Mouse (Mus musculus): ENCODE data around the gene Bcl2l11. TPM values are rescaled to one million over a fixed set of nuclear protein-coding genes. Genes with fewer than 3 reads are reported as not detected.

Bcl2l11 gene
- polyA plus RNA-seq, 1 experiment from 2014 or later = 26.2 TPM

- H3K27me3 ChIP-seq (ENCODE audit: insufficient read depth, poor library complexity, severe bottlenecking) = no peaks in the 10 kb centered on the region
- no peak for DNase-seq (ENCODE audit: low spot score)
- H3K9me3 ChIP-seq = no peaks in the 10 kb centered on the region
- WGBS = 67% methylated on average over 11 of the region's 11 CpGs
- H3K4me3 ChIP-seq = no peak overlapping the region
- peaks cover 34% of the 10 kb centered on the region for H3K4me1 ChIP-seq (replicated peaks)
- peaks cover 97% of the 10 kb centered on the region for H3K36me3 ChIP-seq
- H3K27ac ChIP-seq = no peak overlapping the region
Measured at GRCm38 (mm10) chr2:128153551-128153910, 27.7 kb downstream of the Bcl2l11 start.

DNA sequence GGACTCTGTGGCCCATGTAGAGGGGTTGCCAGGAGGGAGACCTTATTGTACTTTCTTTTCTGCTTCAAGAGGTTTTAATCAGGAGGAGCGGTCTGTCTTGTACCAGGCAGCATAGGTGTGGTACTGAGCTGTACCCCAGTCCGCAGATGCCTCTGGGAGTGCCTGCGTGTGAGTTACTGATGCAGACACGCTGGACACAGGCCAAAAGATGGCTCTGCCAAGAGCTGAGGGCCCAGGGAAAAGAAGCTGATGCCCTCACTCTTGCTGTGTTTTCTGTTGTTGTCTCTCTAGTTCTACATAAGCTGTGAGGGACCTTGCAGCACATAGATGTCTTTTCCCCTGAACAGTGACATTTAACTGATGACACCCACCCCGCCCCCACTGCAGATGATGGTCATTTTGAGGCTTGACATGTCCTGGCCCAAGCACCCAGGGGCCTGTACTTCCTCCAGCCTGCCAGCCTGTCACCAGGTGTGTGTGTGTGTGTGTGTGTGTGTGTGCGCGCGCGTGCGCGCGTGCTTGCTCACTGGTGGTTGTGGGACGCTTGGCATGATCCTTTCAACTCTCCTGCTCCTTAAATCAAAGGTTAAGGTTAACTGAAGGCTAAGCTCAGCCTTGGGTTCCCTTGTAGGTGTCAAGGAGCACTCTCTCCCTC is 29.7 kb downstream of the Bcl2l11 start:
- peaks cover 97% of the 10 kb centered on the region for H3K36me3 ChIP-seq
- DNase-seq (ENCODE audit: low spot score) = no peak
- WGBS = 95% methylated on average over 13 of the region's 13 CpGs
- no peaks in the 10 kb centered on the region for H3K27me3 ChIP-seq (ENCODE audit: insufficient read depth, poor library complexity, severe bottlenecking)
- no peak overlapping the region for H3K4me3 ChIP-seq
- peak overlapping the region; percentile 16; the same call in 1 of the 2 replicates for H3K27ac ChIP-seq
- H3K4me1 ChIP-seq (replicated peaks) = peaks cover 38% of the 10 kb centered on the region
- no peaks in the 10 kb centered on the region for H3K9me3 ChIP-seq

DNA sequence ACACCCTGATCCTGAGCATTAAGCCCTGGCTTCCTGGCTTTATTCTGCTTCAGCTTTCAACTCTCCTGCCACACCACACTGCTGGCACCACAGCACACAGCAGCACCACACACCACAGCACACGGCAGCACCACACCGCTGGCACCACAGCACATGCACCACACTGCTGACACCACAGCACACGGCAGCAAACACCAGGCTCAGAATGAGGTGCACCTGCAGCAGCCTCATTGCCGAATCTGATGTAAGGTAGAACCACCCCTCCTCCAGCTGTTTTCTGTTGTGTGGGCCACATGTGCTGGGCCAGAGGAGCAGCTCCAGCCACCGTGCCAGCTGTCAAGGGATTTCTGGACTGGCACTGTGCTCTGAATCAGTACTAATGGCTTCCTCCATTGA is 30.2 kb downstream of the Bcl2l11 start:
- 86% methylated on average over 5 of the region's 5 CpGs for WGBS
- peaks cover 38% of the 10 kb centered on the region for H3K4me1 ChIP-seq (replicated peaks)

DNA sequence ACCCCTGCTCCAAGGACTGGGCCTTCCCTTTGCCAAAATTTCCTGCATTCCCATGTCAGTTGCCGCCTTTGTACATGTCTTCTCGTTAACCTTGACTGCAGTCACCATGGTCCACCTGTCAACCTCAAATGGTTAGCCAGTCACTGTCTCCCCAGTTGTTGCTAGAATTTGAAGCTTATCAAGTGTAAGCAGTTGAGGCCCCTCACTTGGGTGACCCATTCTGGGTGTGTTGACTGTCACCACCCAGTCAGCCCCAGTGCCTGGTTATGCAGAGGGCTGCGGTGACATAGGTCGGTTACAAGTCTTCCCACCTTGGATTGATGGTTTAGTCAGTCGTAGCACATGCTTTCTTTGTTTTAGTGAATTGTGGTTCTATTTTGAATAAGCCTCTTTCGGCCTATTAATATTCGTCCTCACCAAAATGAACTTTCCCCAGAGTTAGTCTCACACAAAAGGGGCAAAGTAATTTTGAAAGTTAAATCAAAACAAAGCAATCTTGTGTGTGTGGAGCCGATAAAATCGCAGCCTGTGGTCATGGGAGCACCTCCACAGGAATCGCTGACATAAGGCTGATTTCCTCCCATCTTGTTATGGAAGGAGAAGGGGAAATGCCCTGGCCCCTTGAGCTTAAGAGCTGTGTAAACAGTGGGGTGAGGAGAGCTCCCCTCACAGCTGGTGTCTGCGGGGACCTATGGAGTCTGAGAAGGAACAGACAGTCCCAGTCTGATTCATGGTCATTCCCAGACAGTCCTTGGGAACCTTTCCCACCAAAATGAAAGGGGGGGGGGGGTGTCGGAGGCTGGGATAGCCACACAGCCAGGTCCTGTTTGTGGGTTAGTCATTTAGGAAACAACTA is 30.9 kb downstream of the Bcl2l11 start:
- Histone ChIP-seq H3K27me3 (ENCODE audit: insufficient read depth, poor library complexity, severe bottlenecking) (no peaks in the 10 kb centered on the region), H3K27ac (no peak overlapping the region), H3K4me3 (no peak overlapping the region), H3K9me3 (no peaks in the 10 kb centered on the region), H3K36me3 (peaks cover 94% of the 10 kb centered on the region), H3K4me1 (replicated peaks) (peaks cover 38% of the 10 kb centered on the region)
- DNase-seq (ENCODE audit: low spot score) = no peak
- 83% methylated on average over 12 of the region's 12 CpGs for WGBS

More for the DNA sequence above, 30.2 kb downstream of the Bcl2l11 start:
- H3K36me3 ChIP-seq = peaks cover 95% of the 10 kb centered on the region
- no peak for DNase-seq (ENCODE audit: low spot score)
- no peak overlapping the region for H3K4me3 ChIP-seq
- no peaks in the 10 kb centered on the region for H3K27me3 ChIP-seq (ENCODE audit: insufficient read depth, poor library complexity, severe bottlenecking)
- H3K27ac ChIP-seq = peak overlapping the region; percentile 16; the same call in 1 of the 2 replicates
- no peaks in the 10 kb centered on the region for H3K9me3 ChIP-seq

DNA sequence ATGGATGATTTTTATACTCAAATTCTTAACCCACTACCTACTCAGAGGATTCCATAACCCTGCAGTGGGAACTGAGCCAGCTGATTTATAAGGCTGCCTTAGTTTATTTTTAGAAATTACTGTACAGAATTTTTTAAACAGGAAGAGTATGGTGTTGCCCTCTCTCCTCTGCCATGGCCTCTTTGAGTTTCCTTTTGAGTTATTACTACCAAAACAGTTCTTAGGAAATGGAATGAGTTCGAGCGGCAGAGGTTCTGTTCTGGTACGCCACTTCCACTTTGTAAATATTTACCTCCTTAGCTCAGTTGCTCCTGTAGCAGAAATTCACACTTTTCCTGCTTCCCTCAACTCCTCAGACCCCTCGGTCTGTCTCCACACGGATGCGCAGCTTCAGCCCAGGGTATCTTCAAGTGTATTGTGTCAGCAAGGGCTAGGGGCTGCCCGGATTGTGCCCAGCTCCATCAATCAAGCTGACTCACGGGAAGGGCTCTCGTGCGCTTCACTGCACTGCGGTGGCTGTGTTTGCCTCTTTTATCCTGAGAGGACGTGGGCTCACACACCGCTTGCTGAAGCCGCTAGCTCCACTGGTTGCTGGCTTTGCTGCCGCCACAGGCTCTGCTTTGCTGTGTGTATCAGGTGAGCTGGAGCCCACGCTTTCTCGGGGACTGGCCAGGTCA is 33.0 kb downstream of the Bcl2l11 start:
- H3K36me3 ChIP-seq = peaks cover 82% of the 10 kb centered on the region
- H3K9me3 ChIP-seq = no peaks in the 10 kb centered on the region
- no peak for DNase-seq (ENCODE audit: low spot score)
- peaks cover 30% of the 10 kb centered on the region for H3K4me1 ChIP-seq (replicated peaks)
- 70% methylated on average over 17 of the region's 17 CpGs for WGBS
- no peak overlapping the region; the same call in 1 of the 2 replicates for H3K27ac ChIP-seq
- no peaks in the 10 kb centered on the region for H3K27me3 ChIP-seq (ENCODE audit: insufficient read depth, poor library complexity, severe bottlenecking)
- no peak overlapping the region for H3K4me3 ChIP-seq

GRCm38 (mm10) chr2:128159619-128160125 is 33.8 kb downstream of the Bcl2l11 start:
- peaks cover 29% of the 10 kb centered on the region for H3K4me1 ChIP-seq (replicated peaks)
- H3K27me3 ChIP-seq (ENCODE audit: insufficient read depth, poor library complexity, severe bottlenecking) = no peaks in the 10 kb centered on the region
- no peak overlapping the region for H3K4me3 ChIP-seq
- H3K36me3 ChIP-seq = peaks cover 74% of the 10 kb centered on the region
- H3K27ac ChIP-seq = no peak overlapping the region
- H3K9me3 ChIP-seq = no peaks in the 10 kb centered on the region
- DNase-seq (ENCODE audit: low spot score) = no peak
- 86% methylated on average over 7 of the region's 7 CpGs for WGBS

GRCm38 (mm10) chr2:128163177-128163576 is 37.3 kb downstream of the Bcl2l11 start:
- Histone ChIP-seq H3K9me3 (no peaks in the 10 kb centered on the region), H3K4me1 (replicated peaks) (peaks cover 13% of the 10 kb centered on the region), H3K4me3 (no peak overlapping the region), H3K27me3 (ENCODE audit: insufficient read depth, poor library complexity, severe bottlenecking) (no peaks in the 10 kb centered on the region), H3K27ac (no peak overlapping the region), H3K36me3 (peaks cover 40% of the 10 kb centered on the region)
- no peak for DNase-seq (ENCODE audit: low spot score)
- 87% methylated on average over 8 of the region's 8 CpGs for WGBS

DNA sequence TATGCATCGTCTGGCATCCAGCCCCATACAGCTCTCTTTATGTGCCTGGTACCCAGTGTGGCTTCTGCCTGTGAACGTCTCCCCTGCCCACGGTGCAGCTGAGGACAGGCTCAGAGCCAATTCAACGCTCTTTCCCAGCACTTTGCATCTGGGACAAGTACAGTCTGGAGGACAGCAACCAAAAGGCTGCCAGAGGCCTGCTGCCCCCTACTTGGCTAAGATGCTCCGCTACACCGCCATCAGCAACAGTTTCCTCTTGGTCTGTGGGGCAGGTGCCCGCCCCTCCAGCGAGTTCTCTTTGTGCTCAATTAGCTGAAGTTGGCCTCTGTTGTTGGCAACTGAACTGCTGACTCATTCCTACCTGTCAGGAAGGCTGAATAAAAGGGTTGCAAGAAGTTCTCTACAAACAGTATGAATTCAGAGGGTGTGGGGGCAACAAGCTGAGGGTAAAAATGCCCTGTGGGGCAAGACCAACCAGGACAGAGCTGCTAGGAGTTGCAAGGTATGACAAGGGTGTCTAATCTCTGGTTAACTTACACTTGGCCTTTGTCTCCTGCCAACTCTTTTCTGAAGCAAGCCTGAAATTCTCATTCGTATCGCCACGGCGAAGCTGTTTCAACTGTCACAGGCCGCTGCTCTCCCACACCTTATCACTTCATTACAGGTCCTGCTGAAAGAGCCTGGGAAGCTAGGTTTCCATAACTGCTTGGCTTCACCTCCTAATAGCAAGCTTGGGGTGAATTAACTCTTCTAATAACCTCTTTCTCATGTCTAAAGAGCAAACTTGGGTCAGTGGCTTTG is 41.0 kb downstream of the Bcl2l11 start:
- Histone ChIP-seq H3K9me3 (no peaks in the 10 kb centered on the region), H3K4me3 (no peak overlapping the region), H3K27me3 (ENCODE audit: insufficient read depth, poor library complexity, severe bottlenecking) (no peaks in the 10 kb centered on the region), H3K36me3 (peaks cover 7% of the 10 kb centered on the region), H3K27ac (0 out of 2 replicates have a peak overlapping the region, but pooled peaks have one; percentile 26), H3K4me1 (replicated peaks) (peaks cover 15% of the 10 kb centered on the region)
- no peak for DNase-seq (ENCODE audit: low spot score)
- WGBS = 70% methylated on average over 13 of the region's 13 CpGs

DNA sequence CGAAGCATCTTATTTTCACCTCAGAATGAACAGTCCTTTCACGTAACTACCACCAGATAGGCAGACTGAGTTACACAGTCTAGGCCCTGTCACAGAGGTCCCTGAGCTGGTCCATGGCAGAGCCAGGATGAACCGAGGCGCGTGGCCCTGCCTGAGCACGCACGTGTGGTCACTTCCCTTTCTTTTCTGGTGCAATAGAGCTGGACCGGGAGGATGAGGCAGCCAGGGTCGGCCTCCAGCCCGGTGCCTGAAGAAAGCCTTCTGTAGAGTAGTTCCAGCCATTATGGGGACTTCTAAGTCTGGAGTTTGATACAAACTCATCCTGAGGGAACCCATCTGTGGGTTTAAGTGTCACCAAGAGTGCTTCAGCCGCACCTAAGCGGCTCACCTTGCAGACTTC is 42.1 kb downstream of the Bcl2l11 start:
- Histone ChIP-seq H3K27ac (no peak overlapping the region), H3K36me3 (no peaks in the 10 kb centered on the region), H3K9me3 (no peaks in the 10 kb centered on the region), H3K4me3 (no peak overlapping the region), H3K4me1 (replicated peaks) (peaks cover 15% of the 10 kb centered on the region), H3K27me3 (ENCODE audit: insufficient read depth, poor library complexity, severe bottlenecking) (no peaks in the 10 kb centered on the region)
- WGBS = 95% methylated on average over 12 of the region's 12 CpGs
- no peak for DNase-seq (ENCODE audit: low spot score)

GRCm38 (mm10) chr2:128169486-128169885 is 43.6 kb downstream of the Bcl2l11 start:
- H3K4me1 ChIP-seq (replicated peaks) = peaks cover 24% of the 10 kb centered on the region
- no peak overlapping the region for H3K27ac ChIP-seq
- no peaks in the 10 kb centered on the region for H3K36me3 ChIP-seq
- no peak for DNase-seq (ENCODE audit: low spot score)
- no peaks in the 10 kb centered on the region for H3K9me3 ChIP-seq
- H3K4me3 ChIP-seq = no peak overlapping the region
- WGBS = 85% methylated on average over 5 of the region's 5 CpGs
- H3K27me3 ChIP-seq (ENCODE audit: insufficient read depth, poor library complexity, severe bottlenecking) = no peaks in the 10 kb centered on the region

DNA sequence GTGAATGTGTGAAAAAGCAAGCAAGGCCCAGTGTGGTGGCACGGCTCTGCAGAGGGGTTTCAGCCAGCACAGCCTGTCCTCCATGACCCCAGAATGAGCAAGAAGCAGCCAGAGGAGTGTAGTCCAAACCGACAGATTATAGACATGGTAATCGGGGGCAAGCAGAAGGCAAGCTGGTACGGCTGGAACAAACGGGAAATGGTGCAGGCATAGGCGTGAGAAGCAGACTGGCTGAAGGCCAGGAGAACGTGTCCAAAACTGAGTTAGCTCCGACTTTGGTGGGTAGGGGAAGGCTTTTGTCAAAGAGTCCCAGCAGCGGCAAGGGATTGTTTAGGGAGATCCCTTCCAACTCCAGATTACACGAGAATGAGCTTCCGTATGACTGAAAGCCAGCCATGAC is 44.1 kb downstream of the Bcl2l11 start:
- 91% methylated on average over 11 of the region's 11 CpGs for WGBS
- DNase-seq (ENCODE audit: low spot score) = no peak

DNA sequence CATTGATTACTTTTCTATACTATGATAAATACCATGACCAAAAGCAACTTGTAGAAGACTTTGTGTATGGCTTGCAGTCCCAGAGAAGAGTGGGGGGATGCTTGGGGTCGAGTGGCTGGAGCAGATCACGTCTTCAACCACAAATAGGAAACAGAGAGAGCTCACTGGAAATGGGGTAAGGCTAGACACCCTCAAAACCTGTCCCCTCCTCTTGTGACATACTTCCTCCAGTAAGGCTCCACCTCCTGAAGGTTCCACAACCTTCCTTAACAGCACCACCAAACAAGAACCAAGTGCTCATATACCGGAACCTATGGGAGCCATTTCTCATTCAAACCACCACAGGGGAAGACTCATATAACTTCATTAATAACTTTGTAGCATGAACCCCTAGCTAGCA is 44.8 kb downstream of the Bcl2l11 start:
- Histone ChIP-seq H3K27ac (no peak overlapping the region), H3K4me3 (no peak overlapping the region), H3K4me1 (replicated peaks) (peaks cover 35% of the 10 kb centered on the region), H3K9me3 (no peaks in the 10 kb centered on the region), H3K27me3 (ENCODE audit: insufficient read depth, poor library complexity, severe bottlenecking) (no peaks in the 10 kb centered on the region), H3K36me3 (no peaks in the 10 kb centered on the region)
- WGBS = 94% methylated on average over 3 of the region's 3 CpGs
- no peak for DNase-seq (ENCODE audit: low spot score)

More for the DNA sequence above, 44.1 kb downstream of the Bcl2l11 start:
- H3K27ac ChIP-seq = no peak overlapping the region
- H3K27me3 ChIP-seq (ENCODE audit: insufficient read depth, poor library complexity, severe bottlenecking) = no peaks in the 10 kb centered on the region
- no peak overlapping the region for H3K4me3 ChIP-seq
- H3K9me3 ChIP-seq = no peaks in the 10 kb centered on the region
- H3K4me1 ChIP-seq (replicated peaks) = peaks cover 29% of the 10 kb centered on the region
- no peaks in the 10 kb centered on the region for H3K36me3 ChIP-seq

Measured in hindbrain, embryonic 10.5 days (tissue).